Mouse (Mus musculus): ENCODE results near the gene Tmem217.

The Tmem217 gene

DNA sequence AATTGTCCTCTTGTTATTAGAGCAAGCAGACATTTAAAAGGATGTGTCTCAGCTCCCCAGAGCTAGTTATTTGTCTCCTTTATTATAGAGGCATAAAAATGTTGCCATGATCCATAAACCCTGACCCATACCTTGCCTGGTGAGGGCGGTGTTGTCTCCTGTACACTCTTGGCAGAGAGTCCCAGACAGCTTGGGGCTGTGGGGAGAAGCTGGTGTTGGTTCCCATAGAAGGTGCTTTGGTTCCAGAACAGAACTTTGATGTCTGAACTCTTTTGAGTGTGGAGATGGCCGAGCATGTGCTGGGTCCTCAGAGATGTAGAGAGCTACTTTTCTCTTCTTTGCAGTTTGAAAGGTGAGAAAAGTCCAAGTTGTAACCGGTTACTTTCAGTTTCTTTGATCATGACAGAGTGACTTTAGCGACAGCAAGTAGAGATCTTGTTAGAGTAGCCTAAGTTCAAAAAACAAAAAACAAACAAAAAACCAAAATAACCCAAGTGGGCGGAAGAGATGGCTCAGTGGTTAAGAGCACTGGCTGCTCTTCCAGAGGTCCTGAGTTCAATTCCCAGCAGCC is at the start of gene Tmem217:
Gene Tmem217, minus strand, starts transcription at position 224 of the 571 bp plus-strand sequence.
- no peak for DNase-seq (ENCODE audit: low spot score in 2 of 2)

DNA sequence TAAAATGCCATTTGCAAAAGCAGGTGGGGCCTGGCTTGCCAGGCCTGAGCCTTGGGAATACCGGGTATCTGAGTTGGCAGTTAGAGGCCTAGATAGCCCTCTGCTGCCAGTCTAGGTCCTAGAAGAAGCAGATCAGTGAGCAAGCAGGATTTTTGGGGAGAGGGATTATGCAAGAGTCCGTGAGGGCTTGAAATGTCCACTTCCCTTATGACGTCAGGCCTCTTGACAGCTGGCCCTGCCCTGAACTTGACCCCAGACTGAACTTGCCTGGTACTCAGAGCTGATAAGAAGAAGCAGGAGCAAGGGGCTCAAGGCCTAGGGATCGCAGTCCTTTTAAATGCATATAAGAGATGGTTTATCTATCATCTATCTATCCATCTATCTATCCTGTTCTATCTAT is 49.2 kb upstream of the Tmem217 start:
- DNase-seq (ENCODE audit: low spot score in 2 of 2) = peak; percentile 22 to 23

- no peak for DNase-seq (ENCODE audit: low spot score in 2 of 2)
Measured at GRCm38 (mm10) chr17:29599537-29599936, 47.4 kb upstream of the Tmem217 start.

DNA sequence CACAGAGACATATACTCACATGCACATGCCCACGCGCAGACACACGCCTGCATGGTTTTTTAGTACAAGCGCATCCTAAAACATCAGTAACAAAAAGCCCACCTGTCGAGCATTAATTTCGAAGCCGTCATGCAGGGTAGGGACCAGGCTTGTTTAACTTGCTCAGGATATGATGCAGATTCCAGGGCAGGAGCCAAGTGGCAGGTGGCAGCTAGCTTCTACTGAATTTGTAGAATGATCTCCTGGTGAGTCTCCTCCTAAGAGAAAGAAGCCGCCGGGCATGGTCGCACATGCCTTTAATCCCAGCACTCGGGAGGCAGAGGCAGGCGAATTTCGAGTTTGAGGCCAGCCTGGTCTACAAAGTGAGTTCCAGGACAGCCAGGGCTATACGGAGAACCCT is 46.9 kb upstream of the Tmem217 start:
- DNase-seq (ENCODE audit: low spot score in 2 of 2) = no peak

GRCm38 (mm10) chr17:29596771-29597132 is 44.6 kb upstream of the Tmem217 start:
- DNase-seq (ENCODE audit: low spot score in 2 of 2) = no peak

DNA sequence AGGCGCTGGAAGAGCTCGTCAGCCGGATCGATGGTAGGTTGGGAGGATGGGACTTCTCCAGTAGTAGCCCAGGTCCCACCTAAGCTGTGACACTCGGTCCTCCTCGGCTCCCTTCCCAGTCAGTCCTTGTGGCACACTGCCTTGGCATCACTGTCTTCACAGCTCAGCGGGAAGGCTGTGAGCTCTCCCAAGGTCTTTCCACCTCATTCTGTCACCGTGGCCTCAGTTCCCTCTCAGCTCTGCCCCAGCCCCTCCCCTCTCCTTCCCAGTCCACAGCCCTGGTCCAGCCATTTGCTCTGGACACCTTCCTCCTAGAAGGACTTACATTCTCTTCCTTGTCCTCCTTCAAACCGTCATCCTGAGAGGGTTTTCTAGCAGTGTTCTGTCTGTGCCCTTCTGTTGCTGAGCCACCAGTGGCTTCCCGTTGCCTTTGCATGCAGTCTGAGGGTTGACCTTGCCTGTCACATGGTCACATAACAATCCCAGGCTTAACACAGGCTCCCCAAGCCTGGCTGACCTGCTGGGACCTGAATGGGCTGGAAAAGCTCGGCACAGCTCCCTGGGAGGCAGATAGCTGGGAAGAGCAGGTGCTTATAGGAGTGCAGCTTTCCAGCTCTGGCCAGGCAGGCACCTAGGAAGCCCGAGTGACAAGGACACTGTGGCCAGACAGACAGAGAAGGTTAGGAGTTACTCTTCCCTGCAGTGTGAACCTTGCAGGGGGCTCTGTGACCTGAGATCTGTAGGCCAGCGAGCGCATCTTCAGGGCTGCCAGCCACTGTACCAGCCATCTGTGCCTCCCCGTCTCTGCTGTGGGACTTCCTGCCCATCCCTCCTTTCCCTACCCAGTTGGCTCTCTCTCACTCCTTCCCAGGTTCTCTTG is 43.9 kb upstream of the Tmem217 start:
- peak; percentile 11 to 13 for DNase-seq (ENCODE audit: low spot score in 2 of 2)

DNA sequence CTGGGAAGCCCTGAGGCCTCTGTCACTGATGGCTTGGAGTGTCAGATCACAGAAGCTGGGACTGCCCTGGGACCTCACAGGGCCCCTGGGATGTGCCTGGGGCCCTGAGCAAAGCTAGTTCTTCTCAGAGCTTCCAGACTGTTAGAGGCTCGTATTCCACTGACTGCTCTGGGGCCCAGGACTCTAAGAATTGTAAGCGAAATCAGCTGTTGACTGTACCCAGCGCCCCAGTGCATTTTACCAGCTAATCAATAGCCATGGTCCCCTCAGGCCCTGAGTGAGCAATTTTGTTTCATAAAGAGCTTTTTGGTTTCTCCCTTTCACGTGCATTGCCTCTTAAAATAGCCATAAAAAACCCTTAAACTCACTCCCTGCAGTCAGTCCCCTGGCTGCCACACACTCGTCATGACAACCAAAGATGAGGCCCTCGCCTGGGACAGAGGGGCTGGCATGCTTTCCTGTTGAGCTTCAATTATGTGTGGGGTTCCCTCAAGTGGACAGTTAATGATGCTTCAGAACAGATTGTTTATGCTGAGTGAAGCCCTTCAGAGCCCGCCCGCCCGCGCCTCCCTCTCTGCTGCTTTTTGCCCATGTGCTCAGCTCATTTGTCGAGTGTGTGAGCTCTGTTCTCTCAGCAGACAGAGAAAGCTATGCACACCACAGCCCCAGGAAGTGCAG is 37.2 kb upstream of the Tmem217 start:
- no peak for DNase-seq (ENCODE audit: low spot score in 2 of 2)

- DNase-seq (ENCODE audit: low spot score in 2 of 2) = no peak
Measured at GRCm38 (mm10) chr17:29586921-29587320, 34.7 kb upstream of the Tmem217 start.

DNA sequence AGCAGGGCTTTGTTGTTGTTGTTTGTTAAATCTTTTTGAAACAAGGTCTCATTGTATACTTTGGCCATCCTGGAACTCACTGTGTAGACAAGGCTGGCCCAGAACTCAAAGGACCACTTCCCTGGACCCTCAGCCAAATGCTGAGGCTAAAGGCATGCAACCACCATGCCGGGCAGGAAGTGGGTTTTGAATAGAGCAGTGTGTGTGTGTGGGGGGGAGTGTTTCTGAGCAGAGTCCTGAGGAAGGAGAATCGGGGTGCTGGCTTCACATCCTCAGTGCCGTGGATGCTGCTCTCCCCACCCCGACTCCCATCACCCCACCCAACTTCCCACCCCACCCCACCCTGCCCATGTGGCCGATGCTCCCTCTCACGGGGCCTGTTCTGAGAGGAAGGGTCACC is 33.3 kb upstream of the Tmem217 start:
- DNase-seq (ENCODE audit: low spot score in 2 of 2) = no peak

- DNase-seq (ENCODE audit: low spot score in 2 of 2) = no peak
Measured at GRCm38 (mm10) chr17:29584737-29585136, 32.6 kb upstream of the Tmem217 start.

DNA sequence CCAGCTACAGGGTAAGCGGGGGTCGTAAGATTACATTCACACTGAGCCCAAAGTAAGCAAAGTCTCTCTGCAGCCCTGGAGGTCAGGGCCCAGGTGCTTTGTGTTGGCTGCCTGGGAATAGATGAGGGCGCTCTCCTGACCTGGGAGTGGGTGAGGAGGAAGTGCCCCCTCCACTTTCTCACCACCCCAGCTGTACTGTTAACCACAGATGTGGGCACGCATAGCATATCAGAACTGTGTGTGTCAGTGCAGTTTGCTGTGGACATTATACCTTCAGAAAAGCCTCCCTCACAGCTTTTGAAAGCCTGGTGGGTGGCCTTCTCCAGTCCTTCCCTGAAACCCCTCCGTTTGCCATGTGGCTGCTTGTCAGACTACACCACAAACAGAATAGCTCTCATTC is 32.1 kb upstream of the Tmem217 start:
- no peak for DNase-seq (ENCODE audit: low spot score in 2 of 2)

- DNase-seq (ENCODE audit: low spot score in 2 of 2) = no peak
Measured at GRCm38 (mm10) chr17:29583569-29583968, 31.4 kb upstream of the Tmem217 start.

GRCm38 (mm10) chr17:29579579-29580126 is 27.5 kb upstream of the Tmem217 start:
- DNase-seq (ENCODE audit: low spot score in 2 of 2) = no peak

DNA sequence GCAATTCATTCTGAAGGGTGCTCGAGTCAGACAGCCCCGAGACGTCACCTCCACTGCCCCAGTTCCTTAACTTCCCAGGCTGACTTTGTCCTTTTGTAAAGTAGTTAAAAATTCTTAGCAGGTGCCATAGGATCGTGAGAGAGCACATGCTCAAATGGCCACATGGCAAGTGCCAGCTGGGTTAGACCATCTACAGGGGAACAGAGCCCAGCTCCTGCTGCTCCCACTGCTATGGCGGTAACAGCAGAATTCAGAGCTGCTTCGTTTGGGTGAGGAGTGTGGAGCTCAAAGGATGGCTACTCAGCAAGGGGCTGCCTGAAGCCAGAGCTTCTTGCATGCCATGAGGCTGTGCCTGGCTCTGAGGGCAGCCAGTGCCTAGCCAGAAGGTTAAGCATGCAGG is 17.6 kb upstream of the Tmem217 start:
- no peak for DNase-seq (ENCODE audit: low spot score in 2 of 2)

GRCm38 (mm10) chr17:29568435-29568834 is 16.2 kb upstream of the Tmem217 start:
- DNase-seq (ENCODE audit: low spot score in 2 of 2) = no peak

DNA sequence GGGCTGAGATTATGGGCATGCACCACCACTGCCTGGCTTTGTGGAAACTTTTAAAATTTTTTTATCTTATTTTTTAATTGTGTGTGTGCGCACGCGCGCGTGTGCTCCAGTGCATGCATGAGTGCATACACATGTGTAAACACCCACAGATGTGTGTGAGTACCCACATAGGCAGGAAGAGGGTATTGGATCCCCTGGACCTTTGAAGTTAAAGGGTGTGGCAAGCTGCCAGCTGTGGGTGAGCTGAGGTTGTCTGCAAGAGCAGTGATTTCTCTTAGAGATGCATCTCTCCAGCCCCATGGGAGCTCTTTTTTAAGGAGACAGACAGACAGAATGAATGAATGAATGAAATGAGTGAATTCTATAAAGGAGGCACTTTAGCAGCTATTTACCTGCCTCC is 13.3 kb upstream of the Tmem217 start:
- no peak for DNase-seq (ENCODE audit: low spot score in 2 of 2)

DNA sequence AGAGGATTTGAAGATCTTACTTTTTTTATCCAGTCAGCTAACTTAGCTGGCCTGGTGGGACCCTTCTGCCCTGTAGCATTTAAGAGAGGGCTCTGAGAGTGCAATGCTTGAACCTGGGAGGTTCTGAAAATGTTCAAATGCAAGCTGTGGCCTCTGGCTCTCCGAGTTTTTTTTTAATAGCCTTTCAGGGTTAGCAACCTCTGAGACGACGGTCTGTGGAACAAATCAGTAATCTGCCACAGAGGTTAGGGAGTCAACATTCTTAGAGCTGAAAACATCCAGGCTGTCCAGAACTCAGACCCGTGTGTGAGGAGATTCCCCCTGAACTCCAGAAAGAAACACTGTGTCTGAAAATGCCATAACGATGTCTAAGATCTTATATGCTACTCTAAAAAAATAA is 6.3 kb upstream of the Tmem217 start:
- no peak for DNase-seq (ENCODE audit: low spot score in 2 of 2)

DNA sequence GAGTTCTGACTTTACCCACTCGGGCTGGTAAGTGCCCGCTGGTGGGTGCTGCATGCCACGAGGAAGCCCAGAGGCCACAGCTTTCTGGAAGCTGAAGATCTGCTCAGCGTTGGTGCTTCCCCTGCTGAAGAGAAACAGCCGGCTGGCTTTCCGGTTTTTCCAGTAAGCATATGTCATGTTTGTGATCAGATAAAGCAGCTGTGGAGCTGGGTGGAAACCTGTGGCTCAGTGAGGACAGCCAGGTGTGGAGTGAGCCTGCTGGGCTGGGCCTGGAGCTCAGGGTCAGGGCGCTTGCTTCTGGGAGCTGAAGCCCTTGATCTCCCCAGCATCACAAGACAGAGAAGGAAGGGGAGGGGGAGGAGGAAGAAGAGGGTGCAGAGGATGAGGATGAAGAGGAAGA is 4.7 kb upstream of the Tmem217 start:
- DNase-seq (ENCODE audit: low spot score in 2 of 2) = no peak

- no peak for DNase-seq (ENCODE audit: low spot score in 2 of 2)
Measured at GRCm38 (mm10) chr17:29556456-29556855, 4.3 kb upstream of the Tmem217 start.

GRCm38 (mm10) chr17:29554176-29554575 is 2.0 kb upstream of the Tmem217 start:
- DNase-seq (ENCODE audit: low spot score in 2 of 2) = no peak

DNA sequence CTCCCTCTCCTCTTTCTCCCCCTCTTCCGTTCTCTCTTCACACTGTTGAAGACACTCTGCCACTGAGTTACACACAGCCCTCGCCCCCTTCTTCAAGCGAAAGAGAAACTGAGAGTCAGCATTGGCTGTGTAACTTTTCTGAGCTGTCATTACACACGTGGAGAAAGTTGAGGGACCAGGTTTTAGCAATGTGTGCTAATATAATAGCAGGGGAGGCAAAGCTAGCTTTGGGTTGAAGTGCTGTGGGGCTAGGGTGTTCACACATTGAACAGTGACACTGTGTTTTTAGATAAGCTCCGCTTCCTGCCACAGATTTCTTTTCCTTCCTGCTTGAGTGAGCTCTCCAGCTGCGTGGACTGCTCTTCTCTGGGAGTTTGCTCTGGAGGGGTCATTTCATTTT is 1.2 kb downstream of the Tmem217 start:
- DNase-seq (ENCODE audit: low spot score in 2 of 2) = peak in 1 of 2 experiments; percentile 12

All from heart, adult 9 months (tissue).